Mouse (Mus musculus): Measurements from ENCODE around the gene Rfx1. TPM values are rescaled to one million over a fixed set of nuclear protein-coding genes. Genes with fewer than 3 reads are reported as not detected.

Gene Rfx1
- polyA plus RNA-seq, 1 experiment from 2014 or later, result 7.4 TPM

- Histone ChIP-seq H3K36me3 (ENCODE audit: insufficient read depth, low read length) (no peaks in the 10 kb centered on the region), H3K27me3 (ENCODE audit: insufficient read depth, low read length) (no peaks in the 10 kb centered on the region), H3K27ac (no peak overlapping the region), H3K4me1 (replicated peaks; ENCODE audit: insufficient read depth, low read length) (no peaks in the 10 kb centered on the region), H3K4me2 (ENCODE audit: low read length) (no peak overlapping the region), H3K9me3 (replicated peaks; ENCODE audit: low read length) (no peaks in the 10 kb centered on the region), H3K9ac (ENCODE audit: low read depth, low read length) (no peak overlapping the region), H3K4me3 (replicated peaks; ENCODE audit: low read depth, low read length) (no peak overlapping the region)
- WGBS, result 39% methylated on average over 3 of the region's 3 CpGs
- DNase-seq (ENCODE audit: low spot score), result no peak
- TF ChIP-seq CTCF (IDR thresholded peaks at IDR 0.05; ENCODE audit: low read depth), result no peak
- no peak for ATAC-seq (replicated peaks; ENCODE audit: low FRiP score, low read depth)
These were observed 13.9 kb upstream of the Rfx1 start for GRCm38 (mm10) chr8:84052746-84053145.

GRCm38 (mm10) chr8:84053229-84053628 lies 13.4 kb upstream of the Rfx1 start:
- no peaks in the 10 kb centered on the region for H3K4me1 ChIP-seq (replicated peaks; ENCODE audit: insufficient read depth, low read length)
- ATAC-seq (replicated peaks; ENCODE audit: low FRiP score, low read depth), result no peak

DNA sequence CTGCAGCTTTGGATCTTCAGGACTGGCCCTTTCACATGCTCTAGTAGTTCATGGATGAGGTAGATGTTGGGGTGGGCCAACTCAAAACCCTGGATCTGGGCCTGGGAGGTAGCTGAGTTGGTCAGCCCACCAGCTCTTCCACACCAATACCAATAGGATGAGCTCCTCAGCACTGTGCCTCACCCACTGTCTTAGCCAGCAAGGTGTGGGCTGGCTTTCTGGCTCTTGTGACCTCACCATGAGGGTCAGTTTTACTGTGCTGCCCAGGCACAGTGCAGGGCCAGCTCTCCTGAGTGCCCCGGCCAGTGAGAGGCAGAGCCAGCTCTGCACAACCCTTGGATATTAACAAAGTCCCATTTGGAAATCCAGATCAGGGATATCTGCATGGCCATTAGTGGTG lies 8.8 kb upstream of the Rfx1 start:
- TF ChIP-seq CTCF (IDR thresholded peaks at IDR 0.05; ENCODE audit: low read depth), result no peak
- Histone ChIP-seq H3K4me1 (replicated peaks; ENCODE audit: insufficient read depth, low read length) (no peaks in the 10 kb centered on the region), H3K9me3 (replicated peaks; ENCODE audit: low read length) (no peaks in the 10 kb centered on the region), H3K4me3 (replicated peaks; ENCODE audit: low read depth, low read length) (no peak overlapping the region), H3K27me3 (ENCODE audit: insufficient read depth, low read length) (no peaks in the 10 kb centered on the region), H3K9ac (ENCODE audit: low read depth, low read length) (no peak overlapping the region), H3K27ac (no peak overlapping the region), H3K4me2 (ENCODE audit: low read length) (no peak overlapping the region), H3K36me3 (ENCODE audit: insufficient read depth, low read length) (no peaks in the 10 kb centered on the region)
- no peak for DNase-seq (ENCODE audit: low spot score)
- 93% methylated on average over 1 of the region's 1 CpGs for WGBS
- no peak for ATAC-seq (replicated peaks; ENCODE audit: low FRiP score, low read depth)

More at GRCm38 (mm10) chr8:84053229-84053628, 13.4 kb upstream of the Rfx1 start:
- H3K4me2 ChIP-seq (ENCODE audit: low read length), result no peak overlapping the region
- H3K27ac ChIP-seq, result no peak overlapping the region
- TF ChIP-seq CTCF (IDR thresholded peaks at IDR 0.05; ENCODE audit: low read depth), result no peak
- no peaks in the 10 kb centered on the region for H3K27me3 ChIP-seq (ENCODE audit: insufficient read depth, low read length)
- WGBS, result 94% methylated on average over 5 of the region's 5 CpGs
- DNase-seq (ENCODE audit: low spot score), result no peak
- H3K9me3 ChIP-seq (replicated peaks; ENCODE audit: low read length), result no peaks in the 10 kb centered on the region
- no peak overlapping the region for H3K4me3 ChIP-seq (replicated peaks; ENCODE audit: low read depth, low read length)
- H3K36me3 ChIP-seq (ENCODE audit: insufficient read depth, low read length), result no peaks in the 10 kb centered on the region
- no peak overlapping the region for H3K9ac ChIP-seq (ENCODE audit: low read depth, low read length)

- Histone ChIP-seq H3K4me3 (replicated peaks; ENCODE audit: low read depth, low read length) (no peak overlapping the region), H3K9ac (ENCODE audit: low read depth, low read length) (no peak overlapping the region), H3K9me3 (replicated peaks; ENCODE audit: low read length) (no peaks in the 10 kb centered on the region), H3K36me3 (ENCODE audit: insufficient read depth, low read length) (no peaks in the 10 kb centered on the region), H3K4me1 (replicated peaks; ENCODE audit: insufficient read depth, low read length) (no peaks in the 10 kb centered on the region), H3K27me3 (ENCODE audit: insufficient read depth, low read length) (no peaks in the 10 kb centered on the region), H3K4me2 (ENCODE audit: low read length) (no peak overlapping the region), H3K27ac (no peak overlapping the region)
- ATAC-seq (replicated peaks; ENCODE audit: low FRiP score, low read depth) (no peak), DNase-seq (ENCODE audit: low spot score) (no peak)
- TF ChIP-seq CTCF (IDR thresholded peaks at IDR 0.05; ENCODE audit: low read depth), result no peak
- 88% methylated on average over 2 of the region's 2 CpGs for WGBS
These were observed 7.4 kb upstream of the Rfx1 start for GRCm38 (mm10) chr8:84059226-84059625.

GRCm38 (mm10) chr8:84060245-84060644 lies 6.4 kb upstream of the Rfx1 start:
- no peak for DNase-seq (ENCODE audit: low spot score)
- TF ChIP-seq CTCF (IDR thresholded peaks at IDR 0.05; ENCODE audit: low read depth), result no peak

DNA sequence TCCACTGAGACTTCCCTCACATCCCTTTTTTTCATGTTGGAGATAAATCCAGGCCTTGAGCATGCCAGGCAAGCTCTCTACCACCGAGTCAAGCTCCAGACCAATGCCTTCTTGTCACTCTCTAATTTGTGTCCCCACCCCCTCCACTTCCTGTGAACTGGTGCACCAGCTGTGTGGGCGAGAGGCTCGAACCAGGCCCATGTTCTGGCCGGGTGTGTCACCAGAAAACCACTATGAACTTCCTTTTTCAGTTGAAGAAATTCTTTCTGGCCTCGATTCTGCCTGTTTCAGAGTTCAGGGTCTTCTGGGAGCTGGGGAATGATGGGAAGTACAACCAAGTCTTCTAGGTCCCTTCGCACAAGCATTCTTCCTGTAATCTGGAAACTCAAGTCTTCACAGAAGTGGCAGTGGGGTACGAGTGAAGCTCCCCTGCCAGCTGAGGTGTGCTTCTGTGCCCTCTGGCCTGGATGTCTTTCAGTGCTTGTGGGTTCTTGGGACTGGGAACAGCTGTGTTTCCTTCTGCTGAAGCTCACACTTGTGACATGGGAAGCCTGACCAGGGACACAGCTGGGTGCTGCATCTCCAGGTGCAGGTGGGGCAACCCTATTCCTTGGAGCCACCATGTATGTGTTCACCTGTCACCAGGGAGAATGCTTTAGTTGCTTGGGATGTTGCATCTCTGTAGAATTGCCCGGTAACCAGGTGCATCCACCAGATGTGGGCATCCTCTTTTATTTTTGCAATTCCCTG lies 2.6 kb upstream of the Rfx1 start:
- Histone ChIP-seq H3K9ac (ENCODE audit: low read depth, low read length) (no peak overlapping the region), H3K4me1 (replicated peaks; ENCODE audit: insufficient read depth, low read length) (peaks cover 15% of the 10 kb centered on the region)
- WGBS, result 57% methylated on average over 8 of the region's 8 CpGs

More at GRCm38 (mm10) chr8:84060245-84060644, 6.4 kb upstream of the Rfx1 start:
- Histone ChIP-seq H3K4me3 (replicated peaks; ENCODE audit: low read depth, low read length) (no peak overlapping the region), H3K9me3 (replicated peaks; ENCODE audit: low read length) (no peaks in the 10 kb centered on the region), H3K4me2 (ENCODE audit: low read length) (no peak overlapping the region), H3K4me1 (replicated peaks; ENCODE audit: insufficient read depth, low read length) (no peaks in the 10 kb centered on the region), H3K36me3 (ENCODE audit: insufficient read depth, low read length) (no peaks in the 10 kb centered on the region), H3K27ac (no peak overlapping the region), H3K27me3 (ENCODE audit: insufficient read depth, low read length) (no peaks in the 10 kb centered on the region), H3K9ac (ENCODE audit: low read depth, low read length) (no peak overlapping the region)
- ATAC-seq (replicated peaks; ENCODE audit: low FRiP score, low read depth), result no peak
- WGBS, result 89% methylated on average over 2 of the region's 2 CpGs

More for the DNA sequence above, 2.6 kb upstream of the Rfx1 start:
- no peak for TF ChIP-seq CTCF (IDR thresholded peaks at IDR 0.05; ENCODE audit: low read depth)
- Histone ChIP-seq H3K36me3 (ENCODE audit: insufficient read depth, low read length) (no peaks in the 10 kb centered on the region), H3K9me3 (replicated peaks; ENCODE audit: low read length) (no peaks in the 10 kb centered on the region), H3K27me3 (ENCODE audit: insufficient read depth, low read length) (no peaks in the 10 kb centered on the region), H3K4me2 (ENCODE audit: low read length) (no peak overlapping the region), H3K4me3 (replicated peaks; ENCODE audit: low read depth, low read length) (no peak overlapping the region), H3K27ac (no peak overlapping the region)
- no peak for ATAC-seq (replicated peaks; ENCODE audit: low FRiP score, low read depth)
- no peak for DNase-seq (ENCODE audit: low spot score)
